Mouse (Mus musculus) E14TG2a.4 (cell line): Measurements from ENCODE around the gene Lcn5.

Source experiments
- CTCF ChIP-seq: conservative IDR thresholded peaks from 2 replicates; pipeline ENCODE4 v1.5.1; 2014; ENCODE audit warnings: low read length
- POU5F1 ChIP-seq: IDR thresholded peaks from 2 replicates; pipeline ENCODE4 v1.6.1; 2014; ENCODE audit warnings: low read length, borderline replicate concordance

- no peak for TF ChIP-seq CTCF
- no peak for TF ChIP-seq POU5F1
Measured at GRCm38 (mm10) chr2:25661245-25661970, 3.7 kb downstream of the Lcn5 start.
